Mouse (Mus musculus) liver, adult 2 months (tissue): ENCODE data around the gene Acot8.

ENCODE experiments used
- CTCF ChIP-seq: fragments of 200-500 bp; IDR thresholded peaks from 2 replicates; pipeline ENCODE4 v1.5.1; 2011; ENCODE audit warnings: low read depth, low read length, control low read depth
- POLR2A ChIP-seq: fragments of 200-500 bp; IDR thresholded peaks from 2 replicates; pipeline ENCODE4 v1.6.1; 2011; ENCODE audit warnings: low read length, control low read depth; ENCODE audit not compliant: insufficient read depth; ENCODE audit errors: extremely low read depth

GRCm38 (mm10) chr2:164778809-164779208 lies 25.9 kb downstream of the Acot8 start:
- no peak for TF ChIP-seq CTCF
- TF ChIP-seq POLR2A = no peak
